Mouse (Mus musculus): ENCODE results near the gene Nutm1. TPM values are rescaled to one million over a fixed set of nuclear protein-coding genes. Genes with fewer than 3 reads are reported as not detected.
A peak's percentile ranks its signal among the peaks of the same experiment; 100 is the strongest.

Gene Nutm1
- polyA plus RNA-seq, 1 experiment from 2014 or later, result not detected

DNA sequence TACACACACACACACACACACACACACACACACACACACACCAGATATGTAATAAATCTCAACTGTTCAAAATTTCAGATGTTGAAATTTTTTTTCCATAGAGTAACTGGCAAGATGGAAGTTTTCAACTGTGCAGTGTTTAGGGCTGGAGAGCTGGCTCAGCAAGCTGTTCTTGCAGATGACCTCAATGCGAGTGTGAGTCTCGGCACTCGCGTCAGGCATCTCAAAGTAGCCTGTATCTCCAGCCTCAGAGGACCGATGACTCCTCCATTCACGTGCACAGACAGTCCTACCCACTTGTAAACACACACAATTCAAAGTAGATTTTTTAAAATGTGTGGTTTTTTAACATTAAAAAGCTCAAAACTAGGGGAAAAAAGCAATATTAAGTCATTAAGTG, 14.4 kb upstream of the Nutm1 start:
- Histone ChIP-seq H3K4me3 (no peak overlapping the region), H3K36me3 (no peaks in the 10 kb centered on the region; the same call in 1 of the 2 replicates), H3K27me3 (no peaks in the 10 kb centered on the region), H3K4me1 (peaks cover 3% of the 10 kb centered on the region; the same call in 1 of the 2 replicates), H3K9me3 (no peaks in the 10 kb centered on the region), H3K4me2 (replicated peaks) (no peak overlapping the region), H3K9ac (no peak overlapping the region), H3K27ac (no peak overlapping the region)
- 90% methylated on average over 6 of the region's 6 CpGs for WGBS
- ATAC-seq (ENCODE audit: low FRiP score, low read depth), result no peak

DNA sequence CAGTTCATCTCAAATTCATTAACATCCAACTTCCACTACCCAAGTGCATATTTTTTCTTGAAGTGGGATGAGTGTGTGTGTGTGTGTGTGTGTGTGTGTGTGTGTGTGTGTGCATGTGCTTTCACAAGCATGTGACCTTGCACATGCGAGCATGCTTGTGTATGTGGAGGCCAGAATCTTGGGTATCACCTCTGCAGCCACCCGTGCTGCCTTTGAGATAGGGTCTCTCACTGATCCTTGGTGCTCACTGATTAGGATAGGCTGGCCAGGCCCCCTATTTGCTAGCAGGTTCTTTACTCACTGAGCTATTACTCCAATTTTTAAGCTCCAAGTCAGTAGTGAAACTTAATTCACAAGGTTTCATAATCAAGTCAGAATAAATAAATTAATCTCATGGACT, 13.8 kb upstream of the Nutm1 start:
- H3K27ac ChIP-seq, result no peak overlapping the region
- no peaks in the 10 kb centered on the region; the same call in 1 of the 2 replicates for H3K36me3 ChIP-seq
- H3K9ac ChIP-seq, result no peak overlapping the region
- no peaks in the 10 kb centered on the region for H3K9me3 ChIP-seq
- no peak for ATAC-seq (ENCODE audit: low FRiP score, low read depth)
- H3K27me3 ChIP-seq, result no peaks in the 10 kb centered on the region
- H3K4me3 ChIP-seq, result no peak overlapping the region
- no peak overlapping the region for H3K4me2 ChIP-seq (replicated peaks)
- peaks cover 4% of the 10 kb centered on the region; the same call in 1 of the 2 replicates for H3K4me1 ChIP-seq
- 93% methylated on average over 2 of the region's 2 CpGs for WGBS

DNA sequence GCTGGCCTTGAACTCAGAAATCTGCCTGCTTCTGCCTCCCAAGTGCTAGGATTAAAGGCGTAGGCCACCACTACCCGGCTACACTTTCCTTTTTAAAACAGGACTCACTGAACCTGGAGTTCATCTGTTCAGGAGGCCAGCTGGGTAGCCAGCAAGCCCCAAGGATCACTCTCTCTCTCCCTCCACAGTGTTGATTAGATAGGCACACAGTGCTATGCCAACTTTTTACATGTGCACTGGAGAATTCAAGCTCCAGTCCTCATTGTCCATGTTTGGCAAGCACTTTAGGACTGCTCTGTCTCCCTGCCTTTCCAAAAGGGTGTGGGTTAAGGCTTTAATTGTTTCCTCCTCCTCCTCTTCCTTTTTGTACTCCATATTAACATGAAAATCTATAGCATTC, 10.9 kb upstream of the Nutm1 start:
- Histone ChIP-seq H3K9ac (no peak overlapping the region), H3K9me3 (no peaks in the 10 kb centered on the region), H3K4me3 (no peak overlapping the region), H3K27ac (no peak overlapping the region), H3K4me1 (peaks cover 23% of the 10 kb centered on the region), H3K4me2 (replicated peaks) (no peak overlapping the region), H3K36me3 (no peaks in the 10 kb centered on the region; the same call in 1 of the 2 replicates), H3K27me3 (no peaks in the 10 kb centered on the region)
- 79% methylated on average over 2 of the region's 2 CpGs for WGBS
- ATAC-seq (ENCODE audit: low FRiP score, low read depth), result no peak

DNA sequence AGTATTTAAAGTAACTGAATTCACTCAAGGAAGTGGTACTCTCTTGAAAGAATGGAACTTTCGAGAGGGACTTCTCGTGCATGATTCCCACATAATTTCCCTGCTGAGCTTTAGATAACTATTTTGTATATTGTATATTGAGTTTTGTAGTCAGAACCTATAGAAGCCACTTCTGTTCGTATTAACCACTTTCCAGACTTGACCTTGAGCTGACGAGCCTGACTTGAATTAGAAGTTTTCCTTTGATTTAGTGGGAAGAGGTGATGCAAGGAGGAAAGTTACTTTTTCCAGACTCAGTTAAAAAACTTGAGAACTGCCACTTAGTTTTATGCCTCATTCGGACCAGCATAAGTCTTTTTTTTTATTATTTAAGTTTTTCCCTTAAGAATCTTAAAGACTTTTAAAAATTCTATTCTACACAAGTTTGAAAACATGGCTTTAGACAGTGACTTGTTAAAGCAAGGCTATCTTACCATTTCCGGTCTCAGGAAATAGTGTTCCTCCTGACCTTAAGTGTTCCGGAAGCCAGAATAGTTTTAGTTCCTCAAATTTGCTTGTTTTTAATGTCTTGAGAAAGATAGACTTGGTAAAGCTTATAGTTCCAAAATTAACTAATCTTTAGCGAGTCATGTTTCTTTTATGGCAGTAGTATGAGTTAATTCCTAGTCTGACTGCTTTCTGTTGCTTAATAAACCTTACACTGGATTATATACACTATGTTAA, 8.6 kb upstream of the Nutm1 start:
- no peak overlapping the region for H3K27ac ChIP-seq
- no peaks in the 10 kb centered on the region for H3K9me3 ChIP-seq
- peak overlapping the region; percentile 76; the same call in 1 of the 2 replicates for H3K4me3 ChIP-seq
- peaks cover 31% of the 10 kb centered on the region for H3K4me1 ChIP-seq
- ATAC-seq (ENCODE audit: low FRiP score, low read depth), result no peak
- WGBS, result 69% methylated on average over 8 of the region's 8 CpGs
- no peaks in the 10 kb centered on the region for H3K36me3 ChIP-seq
- H3K9ac ChIP-seq, result no peak overlapping the region
- H3K4me2 ChIP-seq (replicated peaks), result peak overlapping the region; percentile 95
- no peaks in the 10 kb centered on the region for H3K27me3 ChIP-seq

DNA sequence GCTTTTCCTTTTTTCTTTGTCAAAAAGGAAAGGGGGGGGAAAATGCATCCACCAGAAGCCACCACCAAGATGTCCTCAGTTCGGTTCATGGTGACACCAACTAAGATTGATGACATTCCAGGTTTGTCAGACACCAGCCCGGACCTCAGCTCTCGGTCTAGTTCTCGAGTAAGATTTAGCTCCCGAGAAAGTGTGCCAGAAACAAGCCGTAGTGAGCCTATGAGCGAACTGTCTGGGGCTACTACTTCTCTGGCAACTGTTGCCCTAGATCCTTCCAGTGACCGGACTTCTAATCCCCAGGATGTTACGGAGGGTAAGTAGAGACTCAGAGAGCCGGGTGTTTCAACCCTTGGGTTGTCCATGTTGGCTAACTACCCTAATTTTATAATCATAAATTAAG, 7.7 kb upstream of the Nutm1 start:
- Histone ChIP-seq H3K27me3 (no peaks in the 10 kb centered on the region), H3K36me3 (no peaks in the 10 kb centered on the region), H3K4me2 (replicated peaks) (peak overlapping the region; percentile 95), H3K9ac (peak overlapping the region; percentile 76), H3K9me3 (no peaks in the 10 kb centered on the region), H3K4me3 (peak overlapping the region; percentile 76), H3K27ac (no peak overlapping the region), H3K4me1 (peaks cover 34% of the 10 kb centered on the region)
- ATAC-seq (ENCODE audit: low FRiP score, low read depth), result no peak
- 35% methylated on average over 10 of the region's 10 CpGs for WGBS

DNA sequence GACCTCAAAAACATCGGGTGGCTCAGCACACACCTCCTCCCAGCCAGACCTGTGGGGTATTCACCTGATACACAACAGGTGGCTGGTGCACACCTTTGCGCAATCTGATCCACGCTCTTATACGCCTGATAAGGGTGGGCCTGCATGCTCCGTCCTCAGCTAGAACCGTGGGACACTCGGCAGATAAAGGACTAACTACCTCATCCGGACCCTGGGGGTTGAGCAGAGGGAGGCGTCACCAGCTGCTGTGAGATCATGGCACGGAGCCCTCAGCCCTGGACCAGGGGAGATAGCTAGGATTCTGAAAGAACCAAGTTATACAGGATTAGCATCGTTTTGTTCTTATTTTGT, 7.1 kb upstream of the Nutm1 start, which contains the start of gene Gm21985:
TSS of gene Gm21985 (plus strand) at position 73 of the 351 bp plus-strand sequence.
- Histone ChIP-seq H3K9me3 (no peaks in the 10 kb centered on the region), H3K4me2 (replicated peaks) (peak within 1 kb of the TSS; percentile 95), H3K27me3 (no peaks in the 10 kb centered on the region), H3K27ac (peak within 1 kb of the TSS; percentile 80), H3K9ac (peak within 1 kb of the TSS; percentile 76), H3K4me3 (peak within 1 kb of the TSS; percentile 76), H3K36me3 (no peaks in the 10 kb centered on the region), H3K4me1 (peaks cover 34% of the 10 kb centered on the region)
- peak; percentile 12 for ATAC-seq (ENCODE audit: low FRiP score, low read depth)
- 2% methylated on average over 11 of the region's 11 CpGs for WGBS

DNA sequence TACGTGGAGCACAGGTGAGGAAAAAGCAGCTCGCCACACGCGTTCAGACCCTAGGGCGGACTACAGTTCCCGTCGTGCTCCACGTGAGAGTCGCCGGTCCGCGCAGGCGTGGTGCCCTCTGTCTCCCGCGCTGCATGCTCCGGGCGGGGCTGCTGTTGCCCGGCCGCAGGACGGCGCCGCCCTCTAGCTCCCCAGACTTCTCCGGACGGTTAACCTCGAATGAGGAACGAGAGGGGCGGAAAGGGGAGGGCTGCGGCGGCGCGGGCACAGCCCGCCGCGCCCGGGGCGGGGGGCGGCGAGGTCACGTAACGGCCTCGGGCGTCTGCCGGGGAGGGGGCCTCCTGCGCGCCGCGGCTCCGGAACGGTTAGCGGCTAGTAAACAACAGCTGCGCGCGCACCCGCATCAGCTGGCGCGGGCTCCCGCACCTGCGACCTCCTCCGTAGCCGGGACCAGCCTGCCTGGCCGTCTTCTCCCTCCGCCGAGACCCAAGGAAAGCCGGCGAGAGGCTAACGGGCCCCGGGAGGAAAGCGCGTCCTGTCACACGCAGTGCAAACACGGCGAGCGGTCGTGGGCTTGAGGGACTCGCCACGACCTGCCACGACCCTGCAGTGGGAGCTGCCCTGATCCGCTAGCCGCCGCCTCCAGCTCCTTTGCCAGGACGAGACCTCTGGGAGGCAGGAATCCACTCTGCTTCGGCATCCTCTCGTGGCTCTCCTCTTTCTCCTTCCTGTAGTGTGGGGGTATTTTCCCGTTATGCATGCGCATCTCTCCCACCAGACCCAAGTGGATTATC, 6.6 kb upstream of the Nutm1 start, which contains the start of gene Slc12a6:
TSS of gene Slc12a6 (plus strand) at position 378 of the 794 bp plus-strand sequence.
- Histone ChIP-seq H3K4me3 (peak within 1 kb of the TSS; percentile 76), H3K27ac (peak within 1 kb of the TSS; percentile 80), H3K27me3 (no peaks in the 10 kb centered on the region), H3K36me3 (no peaks in the 10 kb centered on the region), H3K9ac (peak within 1 kb of the TSS; percentile 76), H3K9me3 (no peaks in the 10 kb centered on the region), H3K4me2 (replicated peaks) (peak within 1 kb of the TSS; percentile 95), H3K4me1 (peaks cover 34% of the 10 kb centered on the region)
- peak; percentile 95 for ATAC-seq (ENCODE audit: low FRiP score, low read depth)
- WGBS, result under 1% methylated on average over 78 of the region's 85 CpGs

DNA sequence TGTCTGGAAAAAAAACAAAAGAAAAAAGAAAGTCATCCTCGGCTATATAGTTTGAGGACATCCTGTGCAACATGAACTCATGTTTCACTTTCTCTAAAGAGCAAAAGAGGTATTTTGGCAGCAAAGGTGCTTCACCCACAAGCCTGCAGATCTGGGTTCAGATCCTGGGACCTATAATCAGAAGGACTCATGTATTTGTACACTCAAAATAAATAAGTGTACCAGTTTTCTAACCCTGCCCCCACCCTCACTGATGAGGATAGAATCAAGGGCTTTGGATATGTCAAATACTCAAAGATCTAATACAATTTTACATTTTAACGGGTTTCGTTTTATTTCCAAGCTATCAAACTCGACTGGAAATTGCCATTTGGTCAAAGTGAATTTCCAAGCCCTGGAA, 5.3 kb upstream of the Nutm1 start:
- Histone ChIP-seq H3K27ac (no peak overlapping the region), H3K36me3 (no peaks in the 10 kb centered on the region), H3K4me3 (no peak overlapping the region), H3K9ac (no peak overlapping the region), H3K4me1 (peaks cover 34% of the 10 kb centered on the region), H3K27me3 (no peaks in the 10 kb centered on the region), H3K9me3 (no peaks in the 10 kb centered on the region), H3K4me2 (replicated peaks) (no peak overlapping the region)
- ATAC-seq (ENCODE audit: low FRiP score, low read depth), result no peak
- 75% methylated on average over 4 of the region's 4 CpGs for WGBS

DNA sequence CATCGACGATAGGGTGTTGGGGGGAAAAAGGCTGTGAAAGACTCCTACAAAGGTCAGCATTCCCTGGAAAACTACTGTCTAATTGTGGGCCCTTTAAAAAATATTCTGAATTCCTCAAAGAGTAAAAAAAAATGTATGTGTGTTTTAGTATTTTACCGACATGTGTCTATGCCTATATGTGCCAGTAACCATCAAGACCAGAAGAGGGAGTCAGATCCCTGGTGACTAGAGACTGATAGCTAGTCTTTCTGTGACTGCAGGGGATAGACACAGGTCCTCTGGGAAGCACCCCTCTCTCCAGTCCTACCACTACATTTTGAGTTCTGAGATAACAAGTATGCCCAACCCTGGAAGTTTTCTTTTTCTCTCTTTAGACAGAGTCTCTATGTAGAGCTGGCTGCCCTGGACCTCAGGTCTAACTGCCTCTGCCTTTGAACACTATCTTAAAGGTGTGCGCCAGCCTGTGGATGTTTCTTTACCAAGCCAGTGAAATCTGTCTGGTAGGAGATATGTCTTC, 3.7 kb upstream of the Nutm1 start:
- H3K27ac ChIP-seq, result no peak overlapping the region
- WGBS, result 34% methylated on average over 4 of the region's 4 CpGs

DNA sequence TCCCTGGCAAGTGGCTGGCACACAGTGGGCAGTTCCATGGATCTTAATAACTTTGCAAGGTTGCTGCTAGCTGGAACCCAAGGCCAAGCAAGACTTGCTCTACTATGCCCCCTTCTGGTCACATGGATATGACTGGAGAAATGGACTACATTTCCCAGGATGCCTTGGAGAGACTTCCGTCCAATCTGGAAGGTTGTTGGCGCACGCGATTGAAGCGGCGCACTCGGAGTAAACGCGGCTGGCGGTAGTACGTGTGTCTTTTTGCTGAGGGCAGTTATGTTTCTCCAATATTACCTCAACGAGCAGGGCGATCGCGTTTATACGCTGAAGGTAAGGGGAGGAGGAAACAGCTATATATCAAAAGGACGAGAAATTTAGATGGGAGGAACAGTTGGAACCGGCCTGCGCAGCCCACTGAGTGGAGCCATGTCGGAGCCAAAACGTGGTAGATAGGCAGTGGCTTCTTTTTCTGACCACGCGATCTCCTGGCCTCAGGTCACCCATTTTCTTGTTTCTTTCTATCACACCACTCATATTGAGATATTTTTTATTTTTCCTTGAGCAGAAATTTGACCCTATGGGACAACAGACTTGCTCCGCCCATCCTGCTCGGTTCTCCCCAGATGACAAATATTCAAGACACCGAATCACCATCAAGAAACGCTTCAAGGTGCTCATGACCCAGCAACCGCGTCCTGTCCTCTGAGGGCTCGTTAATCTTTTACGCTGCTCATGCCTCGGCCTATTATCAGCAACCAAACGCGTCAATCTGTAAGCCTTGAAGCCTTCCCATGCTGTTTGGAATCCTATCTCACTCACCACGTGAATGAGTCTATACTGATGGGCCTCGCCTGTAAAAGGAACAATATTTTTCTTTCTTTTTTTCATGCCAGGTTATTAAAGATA, 2.9 kb upstream of the Nutm1 start, which contains the start of gene Nop10:
TSS of gene Nop10 (plus strand) at position 179 of the 906 bp plus-strand sequence.
- Histone ChIP-seq H3K27me3 (no peaks in the 10 kb centered on the region), H3K36me3 (no peaks in the 10 kb centered on the region), H3K9ac (peak within 1 kb of the TSS; percentile 72), H3K4me1 (peaks cover 24% of the 10 kb centered on the region), H3K27ac (peak within 1 kb of the TSS; percentile 48; the same call in 1 of the 2 replicates), H3K4me2 (replicated peaks) (peak within 1 kb of the TSS; percentile 75), H3K9me3 (no peaks in the 10 kb centered on the region), H3K4me3 (peak within 1 kb of the TSS; percentile 66)
- peak; percentile 65 for ATAC-seq (ENCODE audit: low FRiP score, low read depth)
- under 1% methylated on average over 36 of the region's 36 CpGs for WGBS

More for the DNA sequence above, 3.7 kb upstream of the Nutm1 start:
- peak overlapping the region; percentile 72 for H3K9ac ChIP-seq
- H3K4me2 ChIP-seq (replicated peaks), result peak overlapping the region; percentile 75
- no peaks in the 10 kb centered on the region for H3K36me3 ChIP-seq
- H3K27me3 ChIP-seq, result no peaks in the 10 kb centered on the region
- ATAC-seq (ENCODE audit: low FRiP score, low read depth), result no peak
- no peaks in the 10 kb centered on the region for H3K9me3 ChIP-seq
- H3K4me1 ChIP-seq, result peaks cover 30% of the 10 kb centered on the region
- peak overlapping the region; percentile 66 for H3K4me3 ChIP-seq

Data from limb, embryonic 13.5 days (tissue).